Mouse (Mus musculus) liver, embryonic 11.5 days (tissue): ENCODE data around the gene Arhgap5. TPM values are rescaled to one million over a fixed set of nuclear protein-coding genes. Genes with fewer than 3 reads are reported as not detected.

Experiments
- ATAC-seq: fragments of 200-750 bp; cut with Nextera tagmentation; replicated peaks from 2 replicates; pipeline ENCODE4 v1.8.0; 2017; ENCODE audit warnings: moderate number of reproducible peaks, mild to moderate bottlenecking, moderate TSS enrichment, moderate library complexity; ENCODE audit not compliant: low FRiP score
- DNase-seq: peaks from one replicate; pipeline ENCODE4 v3.0.0-alpha.2; 2017; ENCODE audit warnings: low spot score
- H3K27ac ChIP-seq: fragments of 300-500 bp; sonication (generic); 2 replicates; pipeline ENCODE4 v1.5.1; 2014; ENCODE audit warnings: mild to moderate bottlenecking, low read depth, low read length, control low read depth
- H3K27me3 ChIP-seq: fragments of 300-500 bp; sonication (generic); replicated peaks from 2 replicates; pipeline ENCODE4 v1.6.1; 2014; ENCODE audit warnings: low read length, mixed read lengths; ENCODE audit not compliant: control insufficient read depth, insufficient read depth
- H3K36me3 ChIP-seq: fragments of 300-500 bp; sonication (generic); 2 replicates; pipeline ENCODE4 v1.6.1; 2014; ENCODE audit warnings: mild to moderate bottlenecking, low read length, moderate library complexity, mixed read lengths; ENCODE audit not compliant: control insufficient read depth, insufficient read depth
- H3K4me1 ChIP-seq: fragments of 300-500 bp; sonication (generic); replicated peaks from 2 replicates; pipeline ENCODE4 v1.6.1; 2014; ENCODE audit warnings: low read length, mixed read lengths; ENCODE audit not compliant: control insufficient read depth, insufficient read depth
- H3K4me2 ChIP-seq: fragments of 300-500 bp; sonication (generic); 2 replicates; pipeline ENCODE4 v1.6.1; 2014; ENCODE audit warnings: mild to moderate bottlenecking, control low read depth, moderate library complexity
- H3K4me3 ChIP-seq: fragments of 300-500 bp; sonication (generic); 2 replicates; pipeline ENCODE4 v1.5.1; 2014; ENCODE audit warnings: low read depth, low read length, control low read depth
- H3K9ac ChIP-seq: fragments of 300-500 bp; sonication (generic); 2 replicates; pipeline ENCODE4 v1.6.1; 2014; ENCODE audit warnings: low read depth, low read length, control low read depth
- H3K9me3 ChIP-seq: fragments of 300-500 bp; sonication (generic); 2 replicates; pipeline ENCODE4 v1.6.1; 2016; ENCODE audit warnings: low read length, inconsistent platforms, mixed read lengths; ENCODE audit not compliant: control insufficient read depth
- WGBS: fragments of 180-500 bp; shearing (Covaris S2); extraction: QIAGEN DNeasy Blood & Tissue Kit; methylation state at CpG from one replicate; pipeline ENCODE4 v1.1.7; 2014; 5-methylcytosine and 5-hydroxymethylcytosine counted together
- polyA plus RNA-seq: library from polyadenylated mRNA; unstranded; fragments of >200 nt; fragmentation: Nextera tagmentation; extraction: Ambion mirVana; gene quantifications from 2 replicates; pipeline ENCODE4 v1.2.1, GENCODE M21; 2014

Gene Arhgap5
- polyA plus RNA-seq: 28.6 and 29.7 TPM in 2 replicates

DNA sequence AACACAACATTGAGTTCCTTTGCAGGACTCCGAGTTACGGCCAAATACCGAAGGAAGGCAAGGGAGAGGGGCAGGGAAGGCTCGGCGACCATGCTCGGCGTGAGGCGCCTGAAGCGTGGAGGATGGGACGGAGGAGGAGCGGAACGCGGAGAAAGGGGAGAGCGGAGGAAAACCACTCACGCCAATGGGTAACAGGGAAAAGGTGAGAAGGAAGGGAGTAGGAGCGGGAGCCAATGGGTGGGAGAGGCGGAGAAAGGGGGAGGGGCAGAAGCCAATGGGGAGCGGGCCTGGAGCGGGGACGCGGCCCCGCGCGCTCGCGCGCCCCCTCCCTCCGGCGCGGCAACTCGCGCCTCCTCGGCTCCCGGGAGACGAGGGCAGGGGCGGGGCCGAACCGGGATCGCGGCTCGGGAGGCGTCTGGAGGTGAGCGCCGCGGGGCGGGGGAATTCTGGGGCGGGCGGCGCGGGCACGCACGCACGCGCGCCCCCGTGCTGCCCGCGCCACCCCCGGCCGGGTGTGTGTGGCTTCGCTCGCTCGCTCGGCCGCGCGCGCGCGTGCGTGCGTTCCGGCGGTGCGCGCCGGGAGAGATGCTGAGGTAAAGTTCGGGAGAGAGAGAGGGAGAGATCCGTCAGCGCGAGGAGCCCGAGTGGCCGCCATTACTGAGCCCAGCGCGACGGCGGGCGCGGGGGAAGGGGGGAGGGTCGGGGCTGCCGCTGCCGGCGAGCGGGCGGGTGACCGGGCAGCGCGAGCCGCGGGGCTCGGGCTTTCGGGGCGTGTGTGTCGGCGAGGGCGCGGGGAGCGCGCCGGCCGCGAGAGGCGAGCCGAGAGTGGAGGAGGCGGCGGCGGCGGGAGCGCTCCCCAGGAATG is at the start of gene Arhgap5:
Arhgap5 (plus strand) TSS at position 517 of the 865 bp plus-strand sequence.
- Histone ChIP-seq H3K4me2 (peak within 1 kb of the TSS; percentile 78), H3K27me3 (no peaks in the 10 kb centered on the region), H3K4me1 (no peaks in the 10 kb centered on the region), H3K9me3 (no peaks in the 10 kb centered on the region), H3K36me3 (no peaks in the 10 kb centered on the region), H3K4me3 (peak within 1 kb of the TSS; percentile 98), H3K9ac (peak within 1 kb of the TSS; percentile 94), H3K27ac (peak within 1 kb of the TSS; percentile 96)
- WGBS: under 1% methylated on average over 66 of the region's 119 CpGs
- ATAC-seq: peak; percentile 95
- DNase-seq: peak; percentile 91

DNA sequence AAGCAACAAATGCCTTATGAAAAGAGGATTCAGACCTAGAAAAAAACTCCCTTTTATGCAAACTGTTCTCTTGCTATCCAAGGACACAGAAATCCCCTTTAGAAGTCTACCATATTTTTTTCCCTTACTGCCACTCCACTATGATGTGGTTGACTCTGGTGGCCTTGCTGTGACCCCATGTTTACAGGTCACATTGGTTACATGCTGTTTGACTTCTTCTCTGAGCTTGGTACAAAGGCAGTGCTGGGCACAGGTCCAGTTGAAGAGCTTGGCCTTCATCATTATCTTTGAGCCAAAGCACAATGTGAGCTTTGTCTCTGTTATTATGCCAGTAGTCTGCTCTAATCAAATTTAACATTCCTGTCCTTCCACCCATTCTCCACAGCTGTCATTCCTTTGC is 39.2 kb upstream of the Arhgap5 start:
- Histone ChIP-seq H3K9me3 (no peaks in the 10 kb centered on the region), H3K27me3 (no peaks in the 10 kb centered on the region), H3K4me1 (no peaks in the 10 kb centered on the region), H3K9ac (no peak overlapping the region), H3K36me3 (no peaks in the 10 kb centered on the region), H3K4me2 (no peak overlapping the region), H3K27ac (no peak overlapping the region), H3K4me3 (no peak overlapping the region)
- ATAC-seq (no peak), DNase-seq (no peak)

DNA sequence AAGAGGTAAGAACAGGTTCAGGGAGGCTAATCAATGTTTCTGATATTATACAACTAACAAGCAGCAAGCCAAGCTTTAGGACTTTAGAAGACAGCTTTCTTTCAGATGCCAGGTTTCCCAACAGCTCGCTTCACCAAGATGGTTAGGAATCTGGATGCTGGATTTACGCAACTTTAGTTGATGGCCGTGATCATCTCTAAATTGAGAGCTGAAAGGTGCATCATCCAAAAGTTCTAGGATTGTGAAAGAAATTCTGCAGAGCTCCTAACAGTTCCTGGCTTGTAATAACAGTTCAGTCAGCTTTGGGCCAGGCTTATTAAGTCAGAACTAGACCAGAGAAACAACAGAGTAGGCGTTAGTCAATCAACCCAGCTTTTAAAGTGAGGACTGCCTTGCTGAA is 32.2 kb upstream of the Arhgap5 start:
- H3K4me2 ChIP-seq: no peak overlapping the region
- H3K9ac ChIP-seq: no peak overlapping the region
- H3K27ac ChIP-seq: no peak overlapping the region
- H3K4me3 ChIP-seq: no peak overlapping the region
- H3K9me3 ChIP-seq: no peaks in the 10 kb centered on the region
- peaks cover 3% of the 10 kb centered on the region; the same call in 1 of the 2 replicates for H3K4me1 ChIP-seq
- WGBS: 81% methylated on average over 4 of the region's 4 CpGs
- no peaks in the 10 kb centered on the region for H3K36me3 ChIP-seq
- DNase-seq (no peak), ATAC-seq (no peak)
- H3K27me3 ChIP-seq: no peaks in the 10 kb centered on the region

DNA sequence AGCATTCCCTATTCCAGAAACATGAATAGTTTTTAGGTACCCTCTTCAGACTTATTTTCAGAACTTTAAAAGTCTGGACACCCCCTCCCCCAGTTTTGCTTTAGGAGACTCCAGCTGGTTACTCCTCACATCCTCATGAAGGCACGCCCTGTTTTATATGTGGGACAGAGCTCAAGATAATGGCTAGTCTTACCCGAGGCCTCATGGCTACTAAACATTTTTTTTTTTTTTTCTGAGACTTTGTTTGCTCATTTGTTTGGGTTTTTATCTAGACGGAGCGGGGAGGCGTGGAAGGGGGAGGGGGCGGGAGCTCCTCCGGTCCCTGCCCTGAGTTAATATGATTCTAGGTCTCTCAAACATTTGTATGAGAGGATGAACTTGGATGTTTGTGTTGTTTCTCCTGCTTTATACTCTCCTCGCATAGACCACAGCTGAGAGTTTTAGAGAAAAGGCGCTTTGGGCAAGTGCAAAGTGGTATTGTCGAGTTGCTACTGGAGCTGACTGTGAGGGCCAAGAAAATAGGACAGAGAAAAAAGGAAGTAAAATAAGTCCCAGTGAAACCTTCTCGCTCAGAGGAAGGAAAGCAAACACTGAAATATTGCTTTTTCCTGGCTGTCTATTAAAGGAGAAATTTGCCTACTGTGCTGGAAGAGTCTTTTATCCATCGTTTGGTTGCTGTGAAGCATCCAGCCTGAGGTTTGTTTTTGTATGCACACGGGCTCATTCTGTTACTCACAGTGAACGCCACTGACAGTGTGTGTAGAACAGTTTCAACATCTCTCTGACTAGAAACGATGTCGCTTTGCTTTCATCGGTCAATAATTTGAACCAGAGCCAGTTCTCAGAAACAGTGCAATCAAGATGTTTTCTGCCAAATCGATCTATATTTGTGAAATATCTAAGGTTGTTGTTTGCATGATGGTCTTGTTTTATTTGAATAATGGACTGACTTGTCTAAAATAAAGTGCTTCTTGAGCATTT is 29.5 kb upstream of the Arhgap5 start:
- no peak overlapping the region for H3K9ac ChIP-seq
- H3K4me1 ChIP-seq: peaks cover 3% of the 10 kb centered on the region; the same call in 1 of the 2 replicates
- 48% methylated on average over 18 of the region's 18 CpGs for WGBS
- H3K9me3 ChIP-seq: no peaks in the 10 kb centered on the region
- no peak overlapping the region for H3K27ac ChIP-seq
- no peak overlapping the region for H3K4me3 ChIP-seq
- H3K36me3 ChIP-seq: no peaks in the 10 kb centered on the region
- H3K27me3 ChIP-seq: no peaks in the 10 kb centered on the region
- peak; percentile 31; the same call in 1 of the 2 replicates for ATAC-seq
- H3K4me2 ChIP-seq: peak overlapping the region; percentile 36
- no peak for DNase-seq

DNA sequence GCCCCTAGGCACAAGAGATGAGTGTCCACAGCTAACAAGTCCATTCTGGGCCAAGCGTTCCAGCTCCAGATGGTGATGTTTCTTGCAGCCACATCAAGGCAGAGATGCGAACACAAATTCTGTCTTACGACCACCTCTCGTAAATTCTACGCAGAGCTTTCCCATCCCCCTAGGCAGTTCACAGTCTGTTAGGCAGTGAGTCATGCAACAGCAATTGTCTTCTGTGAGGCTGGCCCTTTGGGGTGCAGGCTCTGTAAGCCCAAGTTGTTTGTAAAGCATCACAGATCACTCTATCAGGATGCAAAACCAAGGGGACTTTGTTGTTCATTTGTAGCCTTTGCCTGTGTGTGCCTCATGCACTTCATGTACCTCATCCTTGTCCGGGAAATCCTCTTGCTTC is 27.7 kb upstream of the Arhgap5 start:
- Histone ChIP-seq H3K27me3 (no peaks in the 10 kb centered on the region), H3K36me3 (no peaks in the 10 kb centered on the region), H3K9ac (no peak overlapping the region), H3K4me2 (no peak overlapping the region), H3K4me3 (no peak overlapping the region), H3K27ac (no peak overlapping the region), H3K9me3 (no peaks in the 10 kb centered on the region), H3K4me1 (peaks cover 3% of the 10 kb centered on the region; the same call in 1 of the 2 replicates)
- no peak for ATAC-seq
- no peak for DNase-seq
- WGBS: 77% methylated on average over 6 of the region's 6 CpGs

DNA sequence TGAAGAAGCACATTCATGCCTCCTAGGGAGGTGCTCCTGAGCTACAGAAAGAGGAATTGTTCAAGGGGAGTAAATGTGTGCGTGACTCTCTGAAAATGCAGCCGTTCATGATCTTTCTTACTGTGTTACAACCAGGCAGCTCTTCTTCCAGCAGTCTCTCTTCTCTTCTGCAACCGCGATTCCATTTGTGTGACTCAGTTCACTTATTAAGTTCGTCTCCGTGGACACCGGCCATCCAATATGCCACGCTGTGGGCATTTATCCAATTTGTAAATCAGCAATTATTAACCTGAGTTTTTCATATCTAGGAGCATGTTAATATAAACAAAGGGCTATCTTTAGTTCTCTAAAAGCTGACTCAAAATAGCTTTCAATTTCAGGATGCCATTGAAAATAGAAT is 25.2 kb upstream of the Arhgap5 start:
- DNase-seq (no peak), ATAC-seq (no peak)
- no peak overlapping the region for H3K9ac ChIP-seq
- H3K4me2 ChIP-seq: no peak overlapping the region
- no peak overlapping the region for H3K27ac ChIP-seq
- WGBS: 88% methylated on average over 8 of the region's 8 CpGs
- H3K4me3 ChIP-seq: no peak overlapping the region
- peaks cover 3% of the 10 kb centered on the region; the same call in 1 of the 2 replicates for H3K4me1 ChIP-seq
- H3K27me3 ChIP-seq: no peaks in the 10 kb centered on the region
- no peaks in the 10 kb centered on the region for H3K9me3 ChIP-seq
- no peaks in the 10 kb centered on the region for H3K36me3 ChIP-seq

DNA sequence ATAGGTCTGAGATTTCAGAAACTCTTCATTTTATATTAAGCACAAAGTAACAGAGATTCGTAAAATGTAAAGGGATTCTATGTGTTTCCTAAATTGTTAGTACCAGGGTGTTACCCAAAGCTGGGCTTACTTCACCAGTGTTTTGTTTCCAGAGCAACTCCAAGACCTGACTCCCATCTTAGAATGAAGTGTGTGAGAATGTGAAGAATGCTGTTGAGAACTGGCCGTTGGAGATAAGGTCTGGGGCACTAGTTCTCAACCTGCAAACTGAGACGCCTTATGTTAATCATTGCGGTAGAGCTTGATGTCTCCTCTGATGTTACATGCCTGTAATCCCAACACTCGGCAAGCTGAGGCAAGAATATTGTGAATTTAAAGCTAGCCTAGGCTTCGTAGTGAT is 24.4 kb upstream of the Arhgap5 start:
- WGBS: 50% methylated on average over 6 of the region's 6 CpGs
- Histone ChIP-seq H3K9me3 (no peaks in the 10 kb centered on the region), H3K27me3 (no peaks in the 10 kb centered on the region), H3K4me1 (peaks cover 3% of the 10 kb centered on the region; the same call in 1 of the 2 replicates), H3K4me3 (no peak overlapping the region), H3K27ac (no peak overlapping the region), H3K36me3 (no peaks in the 10 kb centered on the region), H3K4me2 (no peak overlapping the region), H3K9ac (no peak overlapping the region)
- DNase-seq (no peak), ATAC-seq (no peak)

DNA sequence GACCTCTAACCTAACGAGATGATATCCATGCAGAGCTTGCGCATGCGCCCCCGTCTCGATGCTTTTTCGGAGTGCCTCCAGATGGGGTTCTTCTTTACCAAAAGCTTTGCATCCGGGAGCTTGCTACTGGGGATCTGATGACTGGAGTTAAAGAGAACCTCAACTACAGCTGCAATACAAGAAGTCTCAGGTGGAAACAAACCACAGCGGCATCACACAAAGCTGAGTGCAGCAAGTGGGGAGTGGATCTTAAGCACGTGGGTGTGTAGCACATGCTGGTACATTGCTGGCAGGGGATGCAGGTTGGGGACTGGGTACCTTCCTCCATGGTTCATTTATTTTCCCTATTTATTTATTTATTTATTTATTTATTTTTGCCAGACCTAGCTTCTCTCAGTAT is 22.9 kb upstream of the Arhgap5 start:
- H3K4me1 ChIP-seq: no peaks in the 10 kb centered on the region
- no peak overlapping the region for H3K27ac ChIP-seq
- DNase-seq (no peak), ATAC-seq (no peak)
- WGBS: 80% methylated on average over 9 of the region's 9 CpGs
- H3K4me3 ChIP-seq: no peak overlapping the region
- H3K27me3 ChIP-seq: no peaks in the 10 kb centered on the region
- no peak overlapping the region for H3K4me2 ChIP-seq
- no peaks in the 10 kb centered on the region for H3K36me3 ChIP-seq
- no peaks in the 10 kb centered on the region for H3K9me3 ChIP-seq
- H3K9ac ChIP-seq: no peak overlapping the region
